Comparison of ENCODE assay signal across 8 mouse cellular contexts in the genomic region with DNA sequence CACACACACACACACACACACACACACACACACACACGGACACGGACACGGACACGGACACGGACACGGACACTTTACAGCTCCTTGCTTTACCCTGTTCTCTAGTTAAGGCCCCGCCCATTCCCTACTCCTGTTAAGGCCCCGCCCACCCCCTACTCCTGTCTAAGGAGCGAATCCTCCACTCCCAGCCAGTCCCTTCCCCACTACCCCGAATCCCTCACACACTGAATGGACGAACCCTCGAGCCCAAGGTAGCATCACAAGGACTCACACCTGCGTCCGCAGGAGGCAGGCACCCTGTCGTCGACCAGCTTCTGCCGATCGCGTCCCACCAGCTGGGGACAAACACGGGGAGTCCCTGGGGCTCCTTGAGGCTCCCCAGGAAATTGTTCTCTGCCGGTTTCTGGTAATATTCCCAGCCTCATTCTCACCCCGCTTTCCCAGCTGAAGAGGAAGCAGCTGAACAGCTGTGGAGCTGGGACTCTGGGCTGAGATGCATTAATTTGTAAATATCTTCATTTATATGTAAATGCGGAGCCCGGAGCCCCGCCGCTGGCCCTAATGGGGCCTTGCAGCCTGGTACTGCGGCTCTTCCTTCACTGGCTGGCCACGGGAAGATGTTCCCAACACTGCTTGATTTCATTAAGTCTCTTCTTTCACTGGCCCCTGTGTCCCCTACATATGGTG.
A peak's percentile ranks its signal among the peaks of the same experiment; 100 is the strongest.
DNase-seq lines count a peak whose midpoint lies in the region; ATAC-seq and TF ChIP-seq lines count a peak whose summit lies in the region.

No protein-coding gene starts in this region.

- no peak for ATAC-seq in heart, embryonic 15.5 days (replicated peaks; ENCODE audit: insufficient number of reproducible peaks, insufficient read depth, low FRiP score, low read depth)
- no peak for ATAC-seq in hindbrain, postnatal 0 days
- ATAC-seq in neural tube, embryonic 11.5 days (ENCODE audit: insufficient read depth, low FRiP score, low TSS enrichment) = peak; percentile 54; the same call in 1 of the 2 replicates
- no peak for ATAC-seq in CD4-positive, CD25-positive, alpha-beta regulatory T cell, adult 4 months

- no peak for TF ChIP-seq CTCF in hindbrain, postnatal 0 days (IDR thresholded peaks at IDR 0.05; ENCODE audit: low read depth)

- H3K27ac ChIP-seq in heart, embryonic 15.5 days = no peak overlapping the region
- H3K27ac ChIP-seq in hindbrain, postnatal 0 days = no peak overlapping the region
- H3K27ac ChIP-seq in neural tube, embryonic 11.5 days (ENCODE audit: low read depth, low read length) = no peak overlapping the region; the same call in 1 of the 2 replicates

- H3K36me3 ChIP-seq in heart, embryonic 15.5 days = no peaks in the 10 kb centered on the region
- H3K36me3 ChIP-seq in hindbrain, postnatal 0 days (ENCODE audit: insufficient read depth, low read length) = no peaks in the 10 kb centered on the region
- no peaks in the 10 kb centered on the region for H3K36me3 ChIP-seq in neural tube, embryonic 11.5 days (ENCODE audit: control insufficient read depth, insufficient read depth, low read length)

- H3K4me1 ChIP-seq in heart, embryonic 15.5 days (replicated peaks) = peaks cover 5% of the 10 kb centered on the region
- peaks cover 11% of the 10 kb centered on the region for H3K4me1 ChIP-seq in hindbrain, postnatal 0 days (ENCODE audit: insufficient read depth, low read length)
- H3K4me1 ChIP-seq in neural tube, embryonic 11.5 days (ENCODE audit: control insufficient read depth, insufficient read depth, low read length) = peaks cover 15% of the 10 kb centered on the region

- no peak for DNase-seq in heart, postnatal 4 days
- DNase-seq in embryo, embryonic 10 days (ENCODE audit: low spot score) = peak; percentile 41
- DNase-seq in hindbrain, postnatal 0 days (ENCODE audit: low spot score) = peak; percentile 50
- DNase-seq in neural tube, embryonic 11.5 days (ENCODE audit: low spot score) = peak; percentile 68
- no peak for DNase-seq in spleen, adult 12 weeks (ENCODE audit: low spot score)
- DNase-seq in right cerebral cortex, adult 2 months (ENCODE audit: low spot score in 2 of 2) = no peak

- WGBS in heart, embryonic 15.5 days = 2% methylated on average over 26 of the region's 28 CpGs
- 5% methylated on average over 28 of the region's 28 CpGs for WGBS in hindbrain, postnatal 0 days
- 1% methylated on average over 28 of the region's 28 CpGs for WGBS in neural tube, embryonic 11.5 days

- no peak overlapping the region for H3K9ac ChIP-seq in heart, embryonic 15.5 days
- H3K9ac ChIP-seq in hindbrain, postnatal 0 days (replicated peaks; ENCODE audit: low read length) = 0 out of 2 replicates have a peak overlapping the region, but pooled peaks have one; percentile 24
- no peak overlapping the region for H3K9ac ChIP-seq in neural tube, embryonic 11.5 days (ENCODE audit: low read length)

- H3K27me3 ChIP-seq in heart, embryonic 15.5 days = peaks cover 61% of the 10 kb centered on the region
- H3K27me3 ChIP-seq in hindbrain, postnatal 0 days (ENCODE audit: insufficient read depth, low read length) = no peaks in the 10 kb centered on the region
- peaks cover 5% of the 10 kb centered on the region; the same call in 1 of the 2 replicates for H3K27me3 ChIP-seq in neural tube, embryonic 11.5 days (ENCODE audit: control insufficient read depth, insufficient read depth, low read length)

- H3K9me3 ChIP-seq in heart, embryonic 15.5 days (replicated peaks) = no peaks in the 10 kb centered on the region
- H3K9me3 ChIP-seq in hindbrain, postnatal 0 days (ENCODE audit: low read length) = no peaks in the 10 kb centered on the region
- H3K9me3 ChIP-seq in neural tube, embryonic 11.5 days (ENCODE audit: control insufficient read depth, low read length) = no peaks in the 10 kb centered on the region

- 0 out of 2 replicates have a peak overlapping the region, but pooled peaks have one; percentile 18 for H3K4me2 ChIP-seq in heart, embryonic 15.5 days
- H3K4me2 ChIP-seq in hindbrain, postnatal 0 days (ENCODE audit: low read depth, low read length) = peak overlapping the region; percentile 38
- peak overlapping the region; percentile 40 for H3K4me2 ChIP-seq in neural tube, embryonic 11.5 days (ENCODE audit: low read depth)

- H3K4me3 ChIP-seq in heart, embryonic 15.5 days = peak overlapping the region; percentile 7; the same call in 1 of the 2 replicates
- no peak overlapping the region for H3K4me3 ChIP-seq in hindbrain, postnatal 0 days (ENCODE audit: low read length)
- no peak overlapping the region for H3K4me3 ChIP-seq in neural tube, embryonic 11.5 days (ENCODE audit: low read depth, low read length)

Comparison
In these comparisons a context has a peak if more than half of its experiments do, and no peak if none do; other contexts are left out.
1. DNase-seq: peak in embryo, embryonic 10 days (single experiment), hindbrain, postnatal 0 days (single experiment) and neural tube, embryonic 11.5 days (single experiment); none in heart, postnatal 4 days (single experiment), spleen, adult 12 weeks (single experiment) and right cerebral cortex, adult 2 months (0 of 2).
2. Peak in every context shown above with its lines, with median percentiles within 50 percentile points of each other: H3K4me2 ChIP-seq.